Mouse (Mus musculus) heart, embryonic 14.5 days (tissue): ENCODE measurements around the gene Afap1. TPM values are rescaled to one million over a fixed set of nuclear protein-coding genes. Genes with fewer than 3 reads are reported as not detected.

Experiments used
- ATAC-seq: fragments of 200-750 bp; cut with Nextera tagmentation; 2 replicates; pipeline ENCODE4 v1.8.0; 2017; ENCODE audit warnings: low read depth, moderate TSS enrichment; ENCODE audit not compliant: insufficient number of reproducible peaks, insufficient read depth, low FRiP score
- H3K27ac ChIP-seq, 2 experiments: fragments of 200-500 bp in 1 of 2; fragments of 300-500 bp in 1 of 2; sonication (generic) in 1 of 2; replicated peaks in 1 of 2; 2 replicates each; pipeline ENCODE4 v1.5.1; 2012 to 2014; ENCODE audit warnings: low read depth in 2 of 2, low read length in 2 of 2, control low read depth in 1 of 2, mild to moderate bottlenecking in 1 of 2, mixed read lengths in 1 of 2; ENCODE audit not compliant: control insufficient read depth in 1 of 2, insufficient read depth in 1 of 2
- H3K27me3 ChIP-seq: fragments of 300-500 bp; sonication (generic); 2 replicates; pipeline ENCODE4 v1.6.1; 2014; ENCODE audit warnings: mild to moderate bottlenecking, low read length, control low read depth; ENCODE audit not compliant: control insufficient read depth, insufficient read depth
- H3K36me3 ChIP-seq: fragments of 300-500 bp; sonication (generic); 2 replicates; pipeline ENCODE4 v1.6.1; 2014; ENCODE audit warnings: mild to moderate bottlenecking, control low read depth, low read length, mixed read lengths; ENCODE audit not compliant: control insufficient read depth, insufficient read depth
- H3K4me1 ChIP-seq, 2 experiments: fragments of 200-500 bp in 1 of 2; fragments of 300-500 bp in 1 of 2; sonication (generic) in 1 of 2; 2 replicates each; pipeline ENCODE4 v1.6.1; 2012 to 2014; ENCODE audit warnings: low read length in 2 of 2, control low read depth in 1 of 2, mixed read lengths in 1 of 2; ENCODE audit not compliant: control insufficient read depth in 2 of 2, insufficient read depth in 2 of 2
- H3K4me2 ChIP-seq: fragments of 300-500 bp; sonication (generic); 2 replicates; pipeline ENCODE4 v1.6.1; 2014; ENCODE audit warnings: mild to moderate bottlenecking, low read length
- H3K4me3 ChIP-seq, 2 experiments: fragments of 200-500 bp in 1 of 2; fragments of 300-500 bp in 1 of 2; sonication (generic) in 1 of 2; 2 replicates each; pipeline ENCODE4 v1.5.1; 2012 to 2014; ENCODE audit warnings: low read length in 2 of 2, mild to moderate bottlenecking in 2 of 2, control low read depth in 1 of 2, low read depth in 1 of 2, moderate library complexity in 1 of 2; ENCODE audit not compliant: control insufficient read depth in 1 of 2, insufficient read depth in 1 of 2
- H3K9ac ChIP-seq: fragments of 300-500 bp; sonication (generic); 2 replicates; pipeline ENCODE4 v1.6.1; 2014; ENCODE audit warnings: mild to moderate bottlenecking, low read length
- H3K9me3 ChIP-seq: fragments of 300-500 bp; sonication (generic); 2 replicates; pipeline ENCODE4 v1.6.1; 2016; ENCODE audit warnings: low read length, control low read depth; ENCODE audit not compliant: control insufficient read depth
- WGBS: fragments of 180-500 bp; shearing (Covaris S2); extraction: QIAGEN DNeasy Blood & Tissue Kit; methylation state at CpG from one replicate; pipeline ENCODE4 v1.1.7; 2014; 5-methylcytosine and 5-hydroxymethylcytosine counted together
- polyA plus RNA-seq: library from polyadenylated mRNA; unstranded; fragments of >200 nt; fragmentation: Nextera tagmentation; extraction: Ambion mirVana; gene quantifications from 2 replicates; pipeline ENCODE4 v1.2.1, GENCODE M21; 2014

The Afap1 gene
- polyA plus RNA-seq, 1 experiment from 2014 or later = 24.8 TPM

- Histone ChIP-seq H3K36me3 (peaks cover 9% of the 10 kb centered on the region; the same call in 1 of the 2 replicates), H3K4me1 (no peaks in the 10 kb centered on the region), H3K4me3 (no peak overlapping the region), H3K27me3 (no peaks in the 10 kb centered on the region), H3K27ac (no peak overlapping the region), H3K9me3 (no peaks in the 10 kb centered on the region), H3K4me2 (no peak overlapping the region), H3K9ac (no peak overlapping the region)
- ATAC-seq = no peak
- WGBS = 71% methylated on average over 3 of the region's 3 CpGs
Measured at GRCm38 (mm10) chr5:36021091-36021490, 128.0 kb downstream of the Afap1 start.

- Histone ChIP-seq H3K36me3 (peaks cover 9% of the 10 kb centered on the region; the same call in 1 of the 2 replicates), H3K4me2 (no peak overlapping the region), H3K9ac (no peak overlapping the region), H3K9me3 (no peaks in the 10 kb centered on the region), H3K27ac (no peak overlapping the region), H3K4me1 (no peaks in the 10 kb centered on the region), H3K27me3 (no peaks in the 10 kb centered on the region), H3K4me3 (no peak overlapping the region)
- WGBS = 92% methylated on average over 1 of the region's 1 CpGs
- ATAC-seq = no peak
Measured at GRCm38 (mm10) chr5:36022361-36022760, 129.2 kb downstream of the Afap1 start.

- no peak overlapping the region for H3K4me3 ChIP-seq
- no peak overlapping the region for H3K9ac ChIP-seq
- 83% methylated on average over 9 of the region's 9 CpGs for WGBS
- H3K4me2 ChIP-seq = no peak overlapping the region
- peaks cover 9% of the 10 kb centered on the region; the same call in 1 of the 2 replicates for H3K36me3 ChIP-seq
- H3K27ac ChIP-seq = no peak overlapping the region
- no peaks in the 10 kb centered on the region for H3K9me3 ChIP-seq
- H3K27me3 ChIP-seq = no peaks in the 10 kb centered on the region
- ATAC-seq = no peak
- no peaks in the 10 kb centered on the region for H3K4me1 ChIP-seq
Measured at GRCm38 (mm10) chr5:36024003-36024685, 131.0 kb downstream of the Afap1 start.

- H3K4me3 ChIP-seq = no peak overlapping the region
- H3K4me2 ChIP-seq = no peak overlapping the region
- ATAC-seq = no peak
- no peaks in the 10 kb centered on the region for H3K4me1 ChIP-seq
- H3K27me3 ChIP-seq = no peaks in the 10 kb centered on the region
- H3K9me3 ChIP-seq = no peaks in the 10 kb centered on the region
- peaks cover 5% of the 10 kb centered on the region; the same call in 1 of the 2 replicates for H3K36me3 ChIP-seq
- 71% methylated on average over 4 of the region's 4 CpGs for WGBS
- H3K27ac ChIP-seq = no peak overlapping the region
- no peak overlapping the region for H3K9ac ChIP-seq
Measured at GRCm38 (mm10) chr5:36025076-36025475, 132.0 kb downstream of the Afap1 start.

GRCm38 (mm10) chr5:36033531-36034426 lies 140.7 kb downstream of the Afap1 start:
- Histone ChIP-seq H3K4me1 (no peaks in the 10 kb centered on the region), H3K27me3 (no peaks in the 10 kb centered on the region), H3K27ac (no peak overlapping the region), H3K36me3 (peaks cover 18% of the 10 kb centered on the region; the same call in 1 of the 2 replicates), H3K4me2 (no peak overlapping the region), H3K9ac (no peak overlapping the region), H3K9me3 (0 out of 2 replicates have a peak, but pooled peaks cover 3% of the 10 kb centered on the region), H3K4me3 (no peak overlapping the region)
- WGBS = 46% methylated on average over 8 of the region's 8 CpGs
- ATAC-seq = no peak

GRCm38 (mm10) chr5:36039596-36039995 lies 146.5 kb downstream of the Afap1 start:
- Histone ChIP-seq H3K27ac (no peak overlapping the region), H3K4me1 (peaks cover 18 to 28% of the 10 kb centered on the region in 2 experiments), H3K27me3 (no peaks in the 10 kb centered on the region), H3K9me3 (no peaks in the 10 kb centered on the region), H3K4me2 (no peak overlapping the region), H3K36me3 (peaks cover 18% of the 10 kb centered on the region; the same call in 1 of the 2 replicates), H3K9ac (no peak overlapping the region), H3K4me3 (no peak overlapping the region)
- no peak for ATAC-seq
- 80% methylated on average over 5 of the region's 5 CpGs for WGBS

GRCm38 (mm10) chr5:36040398-36041235 lies 147.5 kb downstream of the Afap1 start:
- H3K9ac ChIP-seq = no peak overlapping the region
- no peak overlapping the region for H3K4me2 ChIP-seq
- ATAC-seq = peak; percentile 58
- no peaks in the 10 kb centered on the region for H3K9me3 ChIP-seq
- H3K36me3 ChIP-seq = peaks cover 18% of the 10 kb centered on the region; the same call in 1 of the 2 replicates
- H3K4me3 ChIP-seq = no peak overlapping the region
- H3K4me1 ChIP-seq = peaks cover 18 to 31% of the 10 kb centered on the region in 2 experiments
- H3K27me3 ChIP-seq = no peaks in the 10 kb centered on the region
- peak overlapping the region; percentile 76 to 77 for H3K27ac ChIP-seq
- 43% methylated on average over 13 of the region's 13 CpGs for WGBS
